ENCODE assay signal across 8 mouse cellular contexts in genomic region chr7:116307871-116308631, GRCm38 (mm10). TPM values are rescaled to one million over a fixed set of nuclear protein-coding genes. Genes with fewer than 3 reads are reported as not detected.
DNase-seq lines count a peak whose midpoint lies in the region; ATAC-seq and TF ChIP-seq lines count a peak whose summit lies in the region.

TSS of gene Plekha7 (minus strand) at chr7:116308376.

- H3K27me3 ChIP-seq in lung, postnatal 0 days (replicated peaks; ENCODE audit: insufficient read depth, low read length) = peaks cover 8% of the 10 kb centered on the region; the same call in 1 of the 2 replicates

- WGBS in lung, postnatal 0 days = under 1% methylated on average over 59 of the region's 65 CpGs

- DNase-seq in B cell, adult 2 months = peak; percentile 56 to 57
- DNase-seq in T-cell, adult 2 months (ENCODE audit: low spot score) = peak; percentile 33
- DNase-seq in embryo, embryonic 10 days (ENCODE audit: low spot score) = peak; percentile 69
- peak; percentile 42 to 45 for DNase-seq in heart, postnatal 10 days
- DNase-seq in kidney, postnatal 4 days = peak; percentile 73 to 83
- DNase-seq in lung, postnatal 0 days (ENCODE audit: low spot score) = peak; percentile 77
- DNase-seq in ovary, postnatal 10 days (ENCODE audit: low spot score) = peak; percentile 11
- peak; percentile 94 for DNase-seq in yolk sac, embryonic 10.5 days (ENCODE audit: low spot score)

- H3K36me3 ChIP-seq in lung, postnatal 0 days (ENCODE audit: insufficient read depth, low read length) = no peaks in the 10 kb centered on the region

- intact Hi-C loops in heart, postnatal 10 days (cut with DNase I) = no loop called here

- H3K4me3 ChIP-seq in lung, postnatal 0 days (ENCODE audit: low read depth, low read length) = peak within 1 kb of the TSS; percentile 67

- TF ChIP-seq EP300 in lung, postnatal 0 days (IDR thresholded peaks at IDR 0.05) = no peak

- peak within 1 kb of the TSS; percentile 47; the same call in 1 of the 2 replicates for H3K27ac ChIP-seq in lung, postnatal 0 days (ENCODE audit: low read length)

- ATAC-seq in lung, postnatal 0 days = peak; percentile 78

- peak within 1 kb of the TSS; percentile 16 for H3K9ac ChIP-seq in lung, postnatal 0 days (replicated peaks; ENCODE audit: low read depth)

- no peaks in the 10 kb centered on the region for H3K9me3 ChIP-seq in lung, postnatal 0 days (ENCODE audit: low read length)

- 0 out of 2 replicates have a peak, but pooled peaks cover 3% of the 10 kb centered on the region for H3K4me1 ChIP-seq in lung, postnatal 0 days (ENCODE audit: insufficient read depth, low read depth, low read length)

- TF ChIP-seq CTCF in lung, postnatal 0 days (IDR thresholded peaks at IDR 0.05) = no peak

- H3K4me2 ChIP-seq in lung, postnatal 0 days (replicated peaks; ENCODE audit: low read depth, low read length) = peak within 1 kb of the TSS; percentile 94

RNA-seq across cellular contexts. Expression of gene Plekha7, which starts in this region (rescaled TPM):
- total RNA-seq in heart, postnatal 10 days (2021) = 10 to 100 TPM in 1 of 2 experiments, 1 to 10 TPM in 1; 9.5 to 11.9 TPM
- 5.7 and 7.0 TPM in 2 replicates for polyA plus RNA-seq in lung, postnatal 0 days (2015; fragmentation: Nextera tagmentation; extraction: Ambion mirVana)

Comparison
In these comparisons a context has a peak if more than half of its experiments do, and no peak if none do; other contexts are left out.
1. Peak in every context shown above with its lines: DNase-seq, ATAC-seq, H3K4me3 ChIP-seq and H3K27ac ChIP-seq.
2. DNase-seq: peak in every context shown above with its lines; median percentile 94 in yolk sac, embryonic 10.5 days; 78 in kidney, postnatal 4 days; 77 in lung, postnatal 0 days; 69 in embryo, embryonic 10 days; 56 in B cell, adult 2 months; 44 in heart, postnatal 10 days; 33 in T-cell, adult 2 months; 11 in ovary, postnatal 10 days.